Mouse (Mus musculus) heart, adult 2 months (tissue): ENCODE measurements around the gene Mgat5. TPM values are rescaled to one million over a fixed set of nuclear protein-coding genes. Genes with fewer than 3 reads are reported as not detected.

Experiments used
- DNase-seq, 2 experiments: peaks; one replicate each; pipeline ENCODE4 v3.0.0; 2021
- H3K27ac ChIP-seq: fragments of 200-600 bp; 2 replicates; pipeline ENCODE4 v1.8.1; 2022
- H3K27me3 ChIP-seq: fragments of 200-500 bp; 2 replicates; pipeline ENCODE4 v1.6.1; 2012; ENCODE audit warnings: mild to moderate bottlenecking, low read length, inconsistent platforms, mixed read lengths; ENCODE audit not compliant: control insufficient read depth, insufficient read depth
- H3K36me3 ChIP-seq: fragments of 200-500 bp; 2 replicates; pipeline ENCODE4 v1.6.1; 2012; ENCODE audit warnings: low read length, inconsistent platforms; ENCODE audit not compliant: control insufficient read depth, insufficient read depth
- H3K4me1 ChIP-seq: fragments of 200-500 bp; 2 replicates; pipeline ENCODE4 v1.6.1; 2011; ENCODE audit warnings: low read length; ENCODE audit not compliant: control insufficient read depth, insufficient read depth
- H3K4me3 ChIP-seq: fragments of 200-600 bp; 2 replicates; pipeline ENCODE4 v1.8.1; 2022
- H3K79me2 ChIP-seq: fragments of 200-500 bp; replicated peaks from 2 replicates; pipeline ENCODE4 v1.6.1; 2012; ENCODE audit warnings: mild to moderate bottlenecking, inconsistent platforms, low read length, moderate library complexity, mixed read lengths; ENCODE audit not compliant: control insufficient read depth, insufficient read depth
- H3K9ac ChIP-seq: fragments of 200-500 bp; 2 replicates; pipeline ENCODE4 v1.6.1; 2012; ENCODE audit warnings: low read depth, mild to moderate bottlenecking, control low read depth, inconsistent platforms, low read length, mixed read lengths
- CTCF ChIP-seq: fragments of 200-600 bp; IDR thresholded peaks from 2 replicates; pipeline ENCODE4 v1.8.1; 2022; ENCODE audit warnings: antibody characterized with exemption, mild to moderate bottlenecking, moderate library complexity
- EP300 ChIP-seq: fragments of 200-500 bp; IDR thresholded peaks from 2 replicates; pipeline ENCODE4 v1.6.1; 2011; ENCODE audit warnings: low read depth, low read length, control low read depth; ENCODE audit not compliant: insufficient read depth
- POLR2A ChIP-seq: fragments of 200-500 bp; IDR thresholded peaks from 2 replicates; pipeline ENCODE4 v1.6.1; 2011; ENCODE audit warnings: mild to moderate bottlenecking, low read depth, low read length, control low read depth; ENCODE audit not compliant: insufficient read depth
- WGBS: fragments of 180-500 bp; shearing (Covaris S2); methylation state at CpG from one replicate; pipeline ENCODE4 v1.1.7; 2018; 5-methylcytosine and 5-hydroxymethylcytosine counted together
- intact Hi-C: fragments of 180-260 bp; cut with DNase I; formaldehyde crosslinking; loops from one replicate; pipeline ENCODE4 v1.15.1; 2025
- polyA plus RNA-seq: library from polyadenylated mRNA; depleted of rRNA; stranded (reverse); fragments of >200 nt; gene quantifications from 2 replicates; pipeline ENCODE4 v1.2.3, GENCODE M21; 2012
- total RNA-seq, 2 experiments: library from RNA; stranded (reverse); gene quantifications; 2 replicates each; pipeline ENCODE4 v1.2.3; 2021

Mgat5 gene
- total and polyA plus RNA-seq, 3 experiments = 5.6 to 16.7 (median 13.6) TPM

DNA sequence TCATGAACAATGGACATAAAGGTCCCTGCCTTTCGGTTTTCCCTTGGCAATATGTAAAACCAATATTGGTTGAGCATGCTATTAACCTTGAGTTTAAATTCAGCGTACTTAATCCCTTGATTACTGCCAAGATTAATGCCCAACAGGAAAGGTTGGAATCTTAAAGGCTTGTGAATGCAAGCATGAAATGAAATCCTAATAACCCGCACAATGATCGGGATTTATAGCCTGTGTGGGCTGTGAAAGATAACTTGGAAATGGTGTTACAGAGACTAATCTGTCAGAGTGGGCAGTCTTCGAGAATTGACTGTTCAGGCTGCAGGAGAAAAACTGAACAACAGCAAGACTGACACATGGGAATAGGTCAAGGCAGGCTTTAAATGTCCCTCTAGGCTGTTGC lies 168.7 kb downstream of the Mgat5 start:
- Histone ChIP-seq H3K9ac (no peak overlapping the region), H3K36me3 (peaks cover 3% of the 10 kb centered on the region), H3K4me3 (no peak overlapping the region), H3K27me3 (no peaks in the 10 kb centered on the region), H3K27ac (no peak overlapping the region), H3K79me2 (no peaks in the 10 kb centered on the region), H3K4me1 (peaks cover 3% of the 10 kb centered on the region; the same call in 1 of the 2 replicates)
- TF ChIP-seq CTCF (no peak), POLR2A (no peak), EP300 (no peak)
- intact Hi-C loops = no loop called here
- WGBS = 79% methylated on average over 5 of the region's 5 CpGs
- no peak for DNase-seq

GRCm38 (mm10) chr1:127374157-127374556 lies 169.3 kb downstream of the Mgat5 start:
- 21% methylated on average over 3 of the region's 3 CpGs for WGBS
- Histone ChIP-seq H3K4me3 (no peak overlapping the region), H3K27ac (no peak overlapping the region), H3K4me1 (peaks cover 3% of the 10 kb centered on the region; the same call in 1 of the 2 replicates), H3K79me2 (no peaks in the 10 kb centered on the region), H3K27me3 (no peaks in the 10 kb centered on the region), H3K36me3 (peaks cover 3% of the 10 kb centered on the region), H3K9ac (no peak overlapping the region)
- TF ChIP-seq EP300 (no peak), POLR2A (no peak), CTCF (no peak)
- intact Hi-C loops = no loop called here
- no peak for DNase-seq

DNA sequence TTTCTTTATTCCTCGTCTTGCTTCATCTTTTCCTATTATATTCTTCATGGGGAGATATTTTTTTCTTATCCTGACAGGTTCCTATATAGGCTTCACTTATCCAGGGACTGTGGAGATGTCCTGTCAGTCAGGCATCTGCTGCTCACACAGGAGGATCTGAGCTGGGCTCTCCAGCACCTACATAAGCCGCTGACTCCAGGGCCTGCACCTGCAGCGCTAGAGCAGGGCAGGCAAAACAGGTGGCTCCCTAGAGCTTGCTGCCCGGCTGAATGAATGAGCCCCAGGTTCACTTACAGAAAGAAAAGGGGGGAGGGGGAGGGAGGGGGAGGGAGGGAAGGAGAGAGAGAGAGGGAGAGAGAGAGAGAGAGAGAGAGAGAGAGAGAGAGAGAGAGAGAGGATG lies 175.3 kb downstream of the Mgat5 start:
- DNase-seq = no peak
- Histone ChIP-seq H3K27ac (no peak overlapping the region), H3K27me3 (no peaks in the 10 kb centered on the region), H3K36me3 (no peaks in the 10 kb centered on the region), H3K79me2 (no peaks in the 10 kb centered on the region), H3K9ac (no peak overlapping the region), H3K4me1 (no peaks in the 10 kb centered on the region), H3K4me3 (no peak overlapping the region)
- TF ChIP-seq EP300 = no peak
- no peak for TF ChIP-seq POLR2A
- TF ChIP-seq CTCF = no peak
- intact Hi-C loops = no loop called here
- 79% methylated on average over 4 of the region's 4 CpGs for WGBS

- Histone ChIP-seq H3K79me2 (no peaks in the 10 kb centered on the region), H3K27ac (no peak overlapping the region), H3K9ac (no peak overlapping the region), H3K36me3 (no peaks in the 10 kb centered on the region), H3K4me3 (no peak overlapping the region), H3K27me3 (no peaks in the 10 kb centered on the region), H3K4me1 (no peaks in the 10 kb centered on the region)
- peak in 1 of 2 experiments; percentile 10 for DNase-seq
- 44% methylated on average over 13 of the region's 13 CpGs for WGBS
- intact Hi-C loops = no loop called here
- TF ChIP-seq CTCF = no peak
- no peak for TF ChIP-seq EP300
- no peak for TF ChIP-seq POLR2A
These were observed 176.1 kb downstream of the Mgat5 start for GRCm38 (mm10) chr1:127380749-127381501.

- 97% methylated on average over 7 of the region's 7 CpGs for WGBS
- Histone ChIP-seq H3K27me3 (no peaks in the 10 kb centered on the region), H3K79me2 (no peaks in the 10 kb centered on the region), H3K4me1 (no peaks in the 10 kb centered on the region), H3K4me3 (no peak overlapping the region), H3K9ac (no peak overlapping the region), H3K36me3 (no peaks in the 10 kb centered on the region), H3K27ac (no peak overlapping the region)
- no peak for DNase-seq
- TF ChIP-seq EP300 (no peak), POLR2A (no peak), CTCF (no peak)
- intact Hi-C loops = no loop called here
These were observed 178.3 kb downstream of the Mgat5 start for GRCm38 (mm10) chr1:127383071-127383470.

- no peaks in the 10 kb centered on the region for H3K4me1 ChIP-seq
- H3K27me3 ChIP-seq = no peaks in the 10 kb centered on the region
- no peak overlapping the region for H3K27ac ChIP-seq
- DNase-seq = no peak
- intact Hi-C loops = no loop called here
- TF ChIP-seq POLR2A (no peak), EP300 (no peak), CTCF (no peak)
- 92% methylated on average over 7 of the region's 7 CpGs for WGBS
- H3K9ac ChIP-seq = no peak overlapping the region
- H3K36me3 ChIP-seq = no peaks in the 10 kb centered on the region
- H3K4me3 ChIP-seq = no peak overlapping the region
- no peaks in the 10 kb centered on the region for H3K79me2 ChIP-seq
These were observed 182.4 kb downstream of the Mgat5 start for GRCm38 (mm10) chr1:127387226-127387625.

DNA sequence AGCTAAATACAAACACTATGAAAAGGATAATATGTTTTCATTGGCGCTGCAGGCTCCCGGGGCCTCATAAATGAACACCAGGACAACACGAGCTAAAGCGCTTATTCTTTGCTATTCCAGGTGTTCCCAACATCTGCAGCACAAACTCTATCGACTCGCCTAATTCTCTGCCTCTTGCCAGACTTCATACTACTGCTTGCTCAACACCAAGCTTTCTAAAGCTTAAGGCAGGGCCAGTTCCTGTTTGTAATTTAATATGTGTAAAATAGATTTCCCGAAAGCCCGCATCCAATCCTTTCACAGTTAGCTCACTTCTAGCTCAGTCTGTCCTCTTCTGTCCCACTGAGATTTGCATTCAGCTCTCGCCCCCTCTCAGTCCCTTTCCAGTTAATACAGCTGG lies 182.8 kb downstream of the Mgat5 start:
- intact Hi-C loops = no loop called here
- Histone ChIP-seq H3K4me3 (no peak overlapping the region), H3K36me3 (no peaks in the 10 kb centered on the region), H3K4me1 (no peaks in the 10 kb centered on the region), H3K9ac (no peak overlapping the region), H3K27me3 (no peaks in the 10 kb centered on the region), H3K27ac (no peak overlapping the region), H3K79me2 (no peaks in the 10 kb centered on the region)
- TF ChIP-seq POLR2A = no peak
- TF ChIP-seq EP300 = no peak
- TF ChIP-seq CTCF = no peak
- DNase-seq = no peak
- WGBS = 91% methylated on average over 9 of the region's 9 CpGs
